Mouse (Mus musculus) liver, postnatal 0 days (tissue): ENCODE results near the gene Gm49673. TPM values are rescaled to one million over a fixed set of nuclear protein-coding genes. Genes with fewer than 3 reads are reported as not detected.
"Not testable (repeated sequence)": the region's sequence is repeated elsewhere in the genome, so short reads cannot be mapped to it uniquely, and the experiment has no call there.

Experiments used
- ATAC-seq: fragments of 200-750 bp; cut with Nextera tagmentation; 2 replicates; pipeline ENCODE4 v1.8.0; 2017; ENCODE audit warnings: mild to moderate bottlenecking, moderate library complexity
- DNase-seq: peaks from one replicate; pipeline ENCODE4 v3.0.0-alpha.2; 2016
- H3K27ac ChIP-seq: fragments of 300-500 bp; sonication (generic); 2 replicates; pipeline ENCODE4 v1.5.1; 2014; ENCODE audit warnings: antibody characterized with exemption, moderate library complexity, mild to moderate bottlenecking, low read depth
- H3K27me3 ChIP-seq: fragments of 300-500 bp; sonication (generic); 2 replicates; pipeline ENCODE4 v1.6.1; 2014; ENCODE audit warnings: low read length, control low read depth, mixed read lengths; ENCODE audit not compliant: insufficient read depth
- H3K36me3 ChIP-seq: fragments of 300-500 bp; sonication (generic); replicated peaks from 2 replicates; pipeline ENCODE4 v1.6.1; 2014; ENCODE audit warnings: mild to moderate bottlenecking, control low read depth, low read length, moderate library complexity, mixed read lengths; ENCODE audit not compliant: insufficient read depth
- H3K4me1 ChIP-seq: fragments of 300-500 bp; sonication (generic); 2 replicates; pipeline ENCODE4 v1.6.1; 2014; ENCODE audit warnings: antibody characterized with exemption, mild to moderate bottlenecking, control low read depth; ENCODE audit not compliant: insufficient read depth
- H3K4me2 ChIP-seq: fragments of 300-500 bp; sonication (generic); 2 replicates; pipeline ENCODE4 v1.6.1; 2014; ENCODE audit warnings: low read depth, mild to moderate bottlenecking, low read length, moderate library complexity, mixed read lengths
- H3K4me3 ChIP-seq: fragments of 300-500 bp; sonication (generic); 2 replicates; pipeline ENCODE4 v1.5.1; 2014; ENCODE audit warnings: low read depth, low read length
- H3K9ac ChIP-seq: fragments of 300-500 bp; sonication (generic); replicated peaks from 2 replicates; pipeline ENCODE4 v1.6.1; 2014; ENCODE audit warnings: mild to moderate bottlenecking, moderate library complexity
- H3K9me3 ChIP-seq: fragments of 300-500 bp; sonication (generic); 2 replicates; pipeline ENCODE4 v1.6.1; 2016; ENCODE audit warnings: mild to moderate bottlenecking, control low read depth, low read length, mixed read lengths
- WGBS: fragments of 180-500 bp; shearing (Covaris S2); extraction: QIAGEN DNeasy Blood & Tissue Kit; methylation state at CpG from one replicate; pipeline ENCODE4 v1.1.7; 2014; ENCODE audit not compliant: insufficient replicate concordance; 5-methylcytosine and 5-hydroxymethylcytosine counted together
- polyA plus RNA-seq: library from polyadenylated mRNA; unstranded; fragments of >200 nt; fragmentation: Nextera tagmentation; extraction: Ambion mirVana; gene quantifications from 2 replicates; pipeline ENCODE4 v1.2.1, GENCODE M21; 2015

The Gm49673 gene
- polyA plus RNA-seq, 1 experiment from 2014 or later, result not detected

DNA sequence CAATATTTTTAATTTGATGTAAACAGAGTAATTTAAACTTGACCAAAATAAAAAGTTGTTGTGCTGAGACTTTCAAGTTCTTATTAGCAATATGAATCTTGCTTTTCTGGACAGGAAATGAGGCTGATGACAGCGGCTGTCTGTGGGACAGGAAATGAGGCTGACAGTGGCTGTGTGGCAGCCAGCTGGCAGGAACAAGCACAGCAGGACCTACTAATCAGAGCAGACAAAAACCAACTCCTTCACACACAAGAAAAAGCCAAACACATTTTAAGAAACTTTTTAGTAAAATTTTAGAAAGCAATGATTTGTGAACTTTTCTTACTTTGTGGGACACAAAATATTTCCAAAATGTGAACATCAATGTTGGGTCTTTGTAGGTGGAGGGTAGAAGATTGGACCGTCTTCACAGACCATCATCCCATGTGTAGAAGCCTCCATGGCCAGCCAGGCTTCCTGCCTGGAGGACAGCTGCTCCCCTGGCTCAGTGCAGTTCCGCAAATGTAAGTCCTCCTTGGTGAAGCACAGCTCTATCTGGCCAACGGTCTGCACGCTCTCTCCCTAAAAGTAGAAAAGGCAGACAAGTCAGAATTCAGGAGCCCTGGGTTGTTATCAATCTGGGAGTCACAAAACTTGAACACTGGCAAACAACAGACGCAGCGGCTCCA, 19.1 kb downstream of the Gm49673 start:
- WGBS, result 71% methylated on average over 1 of the region's 7 CpGs
- not testable (repeated sequence) for H3K4me3 ChIP-seq, H3K36me3 ChIP-seq, H3K9me3 ChIP-seq, DNase-seq, ATAC-seq, H3K9ac ChIP-seq, H3K27me3 ChIP-seq, H3K27ac ChIP-seq, H3K4me1 ChIP-seq, H3K4me2 ChIP-seq

DNA sequence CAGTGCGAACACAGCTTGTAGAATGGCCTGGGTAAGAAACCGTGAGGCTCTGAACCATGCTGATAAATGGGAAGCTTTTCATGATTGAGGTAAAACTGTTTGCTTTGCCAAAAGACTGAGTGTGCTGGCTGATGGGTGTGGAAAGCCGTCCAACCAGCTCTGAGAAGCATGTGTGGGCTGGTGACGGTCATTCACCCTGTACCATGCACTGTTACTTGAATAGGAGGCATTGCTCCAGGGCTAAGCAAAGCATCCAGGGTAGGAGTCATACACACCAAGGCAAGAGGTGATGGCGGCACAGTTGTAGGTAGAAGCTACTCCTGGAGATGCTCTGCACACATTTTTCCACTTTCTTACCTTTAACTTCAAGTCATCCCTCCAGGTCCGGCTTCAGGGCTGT, 23.0 kb downstream of the Gm49673 start:
- not testable (repeated sequence) for H3K27me3 ChIP-seq, ATAC-seq, H3K36me3 ChIP-seq, H3K9me3 ChIP-seq, H3K9ac ChIP-seq, H3K4me2 ChIP-seq, DNase-seq, H3K4me1 ChIP-seq, H3K4me3 ChIP-seq, H3K27ac ChIP-seq
- 84% methylated on average over 2 of the region's 6 CpGs for WGBS

DNA sequence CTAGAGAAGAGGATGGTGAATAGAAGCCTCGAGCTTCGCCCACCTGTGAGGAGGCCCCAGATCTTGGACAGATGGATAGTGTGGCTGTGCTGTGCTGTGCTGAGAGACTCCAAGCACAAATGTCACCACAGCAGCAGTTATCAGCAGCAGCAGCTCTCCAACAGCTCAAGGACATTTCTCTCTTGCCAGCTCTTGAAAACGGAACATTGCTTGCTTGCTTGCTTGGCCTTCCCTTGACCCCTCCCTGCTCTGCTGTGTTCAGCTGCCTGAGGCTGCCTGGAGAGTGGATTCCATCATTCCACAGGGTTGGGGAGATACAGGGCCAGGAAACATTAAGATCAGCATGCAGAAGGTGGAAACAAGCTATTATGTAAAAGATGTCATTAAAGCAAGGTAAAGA, 24.6 kb downstream of the Gm49673 start:
- DNase-seq, H3K4me2 ChIP-seq, H3K4me1 ChIP-seq, ATAC-seq, H3K36me3 ChIP-seq, H3K9me3 ChIP-seq, H3K27me3 ChIP-seq, H3K4me3 ChIP-seq, H3K9ac ChIP-seq, H3K27ac ChIP-seq: not testable (repeated sequence)
- no CpG with 5 or more reads among the region's 3 CpGs for WGBS

DNA sequence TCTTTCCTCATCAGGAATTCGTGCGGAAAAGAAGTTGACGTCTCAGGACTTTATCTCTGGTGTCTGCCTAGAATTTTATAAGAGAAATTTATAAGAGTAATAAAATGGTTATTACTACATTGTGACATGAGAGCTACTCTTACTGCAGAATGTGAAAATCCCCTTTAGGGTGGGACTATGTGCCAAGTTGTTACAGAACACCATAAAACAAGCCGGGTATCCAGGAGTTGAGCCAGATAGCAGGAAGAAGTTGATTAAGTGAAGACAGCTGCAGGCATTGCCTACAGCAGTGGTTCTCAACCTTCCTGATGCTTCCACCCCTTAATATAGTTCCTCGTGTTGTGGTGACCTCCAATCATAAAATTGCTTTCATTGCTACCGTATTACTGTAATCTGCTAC, 30.7 kb downstream of the Gm49673 start:
- not testable (repeated sequence) for ATAC-seq, H3K4me1 ChIP-seq, H3K36me3 ChIP-seq, DNase-seq, H3K4me2 ChIP-seq, H3K9me3 ChIP-seq, H3K4me3 ChIP-seq, H3K27me3 ChIP-seq, H3K9ac ChIP-seq, H3K27ac ChIP-seq
- WGBS, result no CpG with 5 or more reads among the region's 6 CpGs

DNA sequence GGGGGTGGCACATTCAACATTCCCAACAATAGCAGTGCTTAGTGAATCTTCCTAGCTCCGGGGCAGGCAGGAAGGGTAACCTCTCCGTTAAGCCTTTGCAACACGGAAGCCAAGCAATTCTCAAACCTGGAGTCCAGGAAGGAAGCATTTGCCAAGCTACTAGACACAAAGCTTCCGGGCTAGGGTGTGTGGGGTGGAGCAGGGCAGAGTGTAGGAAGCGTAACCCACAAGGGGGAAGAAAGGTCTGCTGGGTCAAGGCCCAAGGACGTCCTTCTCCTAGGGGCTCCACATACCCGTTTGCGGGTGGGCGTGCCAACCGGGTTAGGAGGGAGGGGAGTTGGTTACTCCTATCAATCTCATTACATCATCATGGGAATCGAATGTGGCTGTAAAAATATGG, 31.2 kb downstream of the Gm49673 start:
- H3K9me3 ChIP-seq, H3K4me1 ChIP-seq, H3K4me2 ChIP-seq, H3K27ac ChIP-seq, H3K9ac ChIP-seq, H3K36me3 ChIP-seq, H3K4me3 ChIP-seq, H3K27me3 ChIP-seq: not testable (repeated sequence)
- 33% methylated on average over 5 of the region's 11 CpGs for WGBS
- peak; percentile 41; the same call in 1 of the 2 replicates for ATAC-seq
- DNase-seq, result peak; percentile 18

DNA sequence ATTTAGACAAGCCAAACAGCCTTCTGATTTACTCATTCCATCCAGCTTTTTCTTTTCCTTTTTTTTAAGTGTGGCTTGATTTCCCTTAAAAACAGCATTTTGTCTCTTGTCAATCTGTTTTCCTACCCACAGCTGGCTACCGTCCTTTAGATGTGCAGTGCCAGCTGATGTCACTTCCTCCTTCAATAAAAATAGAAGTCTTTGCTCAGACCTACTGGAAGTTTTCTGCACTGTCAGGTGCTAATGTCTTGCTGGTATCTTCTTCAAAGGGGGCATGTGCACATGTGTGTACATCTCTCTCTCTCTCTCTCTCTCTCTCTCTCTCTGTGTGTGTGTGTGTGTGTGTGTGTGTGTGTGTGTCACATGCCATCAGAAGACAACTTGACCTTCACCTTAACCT, 35.4 kb downstream of the Gm49673 start:
- WGBS, result no CpG with 5 or more reads among the region's 1 CpGs
- not testable (repeated sequence) for ATAC-seq, H3K4me1 ChIP-seq, DNase-seq, H3K9me3 ChIP-seq, H3K36me3 ChIP-seq, H3K4me3 ChIP-seq, H3K27ac ChIP-seq, H3K27me3 ChIP-seq, H3K9ac ChIP-seq, H3K4me2 ChIP-seq

DNA sequence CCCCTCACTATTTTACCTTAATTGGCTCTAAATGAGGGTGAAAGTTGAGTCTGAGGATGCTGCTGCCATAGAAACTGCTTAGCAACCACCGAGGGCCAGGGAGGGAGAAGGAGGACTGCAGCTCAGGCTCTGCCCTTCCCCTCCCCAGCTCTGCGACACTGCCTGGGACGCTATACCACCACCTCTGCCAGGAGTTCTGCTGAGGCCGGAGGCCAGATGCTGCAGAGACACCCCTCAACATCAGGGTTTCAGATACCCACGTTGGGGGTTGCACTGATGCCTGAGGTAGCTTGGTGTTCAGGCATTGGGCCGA, 46.3 kb downstream of the Gm49673 start:
- ATAC-seq, H3K27me3 ChIP-seq, H3K4me1 ChIP-seq, H3K9ac ChIP-seq, H3K9me3 ChIP-seq, H3K4me2 ChIP-seq, DNase-seq, H3K27ac ChIP-seq, H3K36me3 ChIP-seq, H3K4me3 ChIP-seq: not testable (repeated sequence)
- WGBS, result 60% methylated on average over 2 of the region's 6 CpGs

DNA sequence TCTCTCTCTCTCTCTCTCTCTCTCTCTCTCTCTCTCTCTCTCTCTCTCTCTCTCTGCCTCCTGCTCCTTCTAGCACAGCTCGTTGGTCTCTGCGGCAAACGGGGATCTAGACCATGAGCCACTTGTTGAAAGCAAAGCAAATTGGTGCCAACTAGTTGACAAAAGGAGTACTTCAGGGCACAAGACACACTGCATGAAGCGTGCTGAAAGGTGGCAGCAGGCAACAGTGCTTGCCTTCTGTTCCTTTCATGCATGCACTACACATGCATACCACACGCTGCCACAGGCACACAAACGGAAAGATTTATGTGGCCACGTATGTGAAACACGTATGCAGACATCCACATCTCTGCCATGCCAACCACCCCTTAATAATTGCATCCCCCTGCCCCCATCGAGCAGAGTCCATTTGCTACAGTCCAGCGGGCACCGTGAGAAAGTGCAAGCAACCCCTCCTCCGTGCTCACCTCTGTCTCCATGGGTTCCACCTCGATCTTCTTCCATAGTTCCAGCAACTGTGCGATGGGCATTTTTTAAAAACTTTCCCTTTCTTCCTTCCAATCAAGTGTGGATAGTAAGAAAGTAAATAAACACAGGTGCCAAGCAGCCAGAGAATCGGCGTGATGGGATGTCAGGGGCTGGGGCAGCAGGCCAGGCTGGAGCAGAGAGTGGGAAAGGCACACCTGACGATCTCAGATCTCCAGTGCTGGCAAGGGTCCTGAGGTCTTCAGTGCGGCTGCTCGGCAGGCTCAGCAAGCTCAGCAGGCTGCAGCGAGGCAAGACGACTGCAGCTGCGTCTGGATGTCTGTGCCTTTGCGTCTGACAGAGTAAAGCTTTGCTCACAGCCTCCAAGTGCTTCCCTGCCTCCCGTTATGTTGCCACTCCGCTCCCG, 46.9 kb downstream of the Gm49673 start:
- H3K4me2 ChIP-seq, H3K36me3 ChIP-seq, H3K27ac ChIP-seq, ATAC-seq, H3K9me3 ChIP-seq, H3K9ac ChIP-seq, DNase-seq, H3K27me3 ChIP-seq, H3K4me3 ChIP-seq, H3K4me1 ChIP-seq: not testable (repeated sequence)
- WGBS, result 58% methylated on average over 6 of the region's 26 CpGs

DNA sequence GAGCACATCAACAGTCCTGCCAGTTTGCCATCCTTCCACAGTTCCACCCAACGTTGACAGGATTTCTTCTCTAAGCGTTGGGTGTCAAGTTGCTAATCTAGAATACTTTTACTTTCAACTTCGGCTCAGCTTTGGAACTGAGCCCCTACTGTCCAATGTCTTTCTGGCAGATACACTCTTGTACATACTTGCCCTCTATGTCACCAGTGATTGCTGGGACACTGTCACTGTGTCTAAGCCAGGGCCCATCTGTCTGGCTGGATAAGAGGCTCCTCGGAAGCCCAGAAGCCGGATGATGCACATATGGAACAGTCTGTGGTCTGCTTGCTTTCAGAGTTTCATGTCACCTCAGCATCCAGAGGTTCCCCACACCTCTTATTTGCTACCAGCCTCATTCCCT, 51.4 kb downstream of the Gm49673 start:
- not testable (repeated sequence) for H3K9me3 ChIP-seq, H3K9ac ChIP-seq, H3K27ac ChIP-seq, H3K4me1 ChIP-seq, ATAC-seq, H3K36me3 ChIP-seq, H3K27me3 ChIP-seq, DNase-seq, H3K4me2 ChIP-seq, H3K4me3 ChIP-seq
- WGBS, result 61% methylated on average over 3 of the region's 5 CpGs

DNA sequence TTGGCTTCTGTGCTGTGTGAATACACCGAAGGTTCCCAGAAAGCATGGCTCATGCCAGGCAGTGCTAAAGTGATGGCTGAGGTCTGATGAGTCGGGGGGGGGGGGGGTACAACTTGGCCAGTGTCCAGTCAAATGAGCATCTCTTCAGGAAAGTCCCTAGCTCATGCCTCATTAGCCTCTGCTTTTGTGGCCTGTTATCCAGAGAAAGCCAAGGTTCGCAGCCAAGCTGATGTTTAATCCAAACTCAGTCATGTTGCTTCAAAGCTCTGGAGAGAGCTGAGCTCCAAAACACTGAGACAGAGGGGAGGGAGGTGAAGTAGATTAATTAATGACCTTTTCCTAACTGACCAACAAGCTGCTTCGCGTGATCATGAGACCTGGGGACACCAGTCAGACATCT, 51.9 kb downstream of the Gm49673 start:
- ATAC-seq, H3K4me3 ChIP-seq, H3K27me3 ChIP-seq, DNase-seq, H3K9me3 ChIP-seq, H3K4me1 ChIP-seq, H3K36me3 ChIP-seq, H3K27ac ChIP-seq, H3K9ac ChIP-seq, H3K4me2 ChIP-seq: not testable (repeated sequence)
- 68% methylated on average over 2 of the region's 5 CpGs for WGBS
